Mouse (Mus musculus) heart, postnatal 14 days (tissue): ENCODE measurements around the gene Htra2. TPM values are rescaled to one million over a fixed set of nuclear protein-coding genes. Genes with fewer than 3 reads are reported as not detected.

Experiments
- DNase-seq, 2 experiments: peaks; one replicate each; pipeline ENCODE4 v3.0.0; 2021 to 2022
- intact Hi-C: fragments of 180-260 bp; cut with DNase I; formaldehyde crosslinking; loops from one replicate; pipeline ENCODE4 v1.15.1; 2025
- long read RNA-seq, 2 experiments: library from polyadenylated mRNA; stranded (forward); transcript quantifications; one replicate each; pipeline ENCODE4 v2.0.0; 2021
- total RNA-seq, 2 experiments: library from RNA; stranded (reverse); gene quantifications; 2 replicates each; pipeline ENCODE4 v1.2.3; 2021

Htra2 gene
- total RNA-seq: 10 to 100 TPM; 30.2 to 34.6 TPM
- long read RNA-seq, experiment 1, transcript Htra2-201 (8 exons, 1,725 nt): major isoform, 57 of 69 reads
- long read RNA-seq, experiment 1, partial matches to known transcripts: 1 of 69 reads
- long read RNA-seq, experiment 1, other reads (novel, unspliced or antisense): 7 of 69 reads
- long read RNA-seq, experiment 2, transcript Htra2-201 (8 exons, 1,725 nt): major isoform, 47 of 58 reads
- long read RNA-seq, experiment 2, partial matches to known transcripts: 1 of 58 reads
- long read RNA-seq, experiment 2, other reads (novel, unspliced or antisense): 7 of 58 reads

GRCm38 (mm10) chr6:83054871-83055431, at the start of gene Htra2:
Gene Htra2, minus strand, starts transcription at chr6:83055273.
- intact Hi-C loops: loop anchor here (1.0 kb wide), 2 partner anchors 46 to 57 kb away; partner anchors contain the start of genes Ccdc142 and Gm42688
- DNase-seq: no peak

- DNase-seq: no peak
- intact Hi-C loops: no loop called here
These were observed 49.1 kb upstream of the Htra2 start for GRCm38 (mm10) chr6:83104158-83104557.

GRCm38 (mm10) chr6:83103130-83103650, 48.1 kb upstream of the Htra2 start:
- DNase-seq: no peak
- intact Hi-C loops: no loop called here

- peak; percentile 68 to 74 for DNase-seq
- intact Hi-C loops: loop anchor here (1.0 to 2.0 kb wide), 3 partner anchors 23 to 104 kb away; partner anchors contain the start of gene Aup1
These were observed 46.8 kb upstream of the Htra2 start for GRCm38 (mm10) chr6:83101688-83102556.

DNA sequence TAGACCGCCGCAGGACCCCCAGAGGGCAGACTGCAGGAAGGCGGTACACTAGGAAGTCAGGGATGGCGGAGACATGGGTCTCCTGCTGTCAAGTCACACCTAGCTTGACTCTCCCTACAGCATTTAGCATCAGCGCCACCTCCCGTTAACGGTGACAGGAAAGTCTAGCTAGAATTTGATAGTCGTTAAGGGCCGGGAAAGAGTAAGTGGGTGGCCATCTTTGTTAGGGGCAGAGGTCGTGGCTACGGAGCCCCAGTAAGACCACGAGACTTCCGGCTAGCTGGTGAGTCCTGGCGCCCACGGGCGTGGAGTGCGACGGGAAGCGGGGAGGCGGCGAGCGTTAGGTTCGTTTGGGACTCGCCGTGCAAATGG, 46.2 kb upstream of the Htra2 start, which contains the start of the genes Ccdc142 and Gm42688:
Gene Ccdc142 (plus strand): TSS at position 286 of the 372 bp plus-strand sequence.
Gene Gm42688 (plus strand): TSS at position 302 of the 372 bp plus-strand sequence.
- peak; percentile 85 to 89 for DNase-seq
- intact Hi-C loops: loop anchor here (1.0 to 2.0 kb wide), 3 partner anchors 23 to 103 kb away; partner anchors contain the start of gene Aup1

DNA sequence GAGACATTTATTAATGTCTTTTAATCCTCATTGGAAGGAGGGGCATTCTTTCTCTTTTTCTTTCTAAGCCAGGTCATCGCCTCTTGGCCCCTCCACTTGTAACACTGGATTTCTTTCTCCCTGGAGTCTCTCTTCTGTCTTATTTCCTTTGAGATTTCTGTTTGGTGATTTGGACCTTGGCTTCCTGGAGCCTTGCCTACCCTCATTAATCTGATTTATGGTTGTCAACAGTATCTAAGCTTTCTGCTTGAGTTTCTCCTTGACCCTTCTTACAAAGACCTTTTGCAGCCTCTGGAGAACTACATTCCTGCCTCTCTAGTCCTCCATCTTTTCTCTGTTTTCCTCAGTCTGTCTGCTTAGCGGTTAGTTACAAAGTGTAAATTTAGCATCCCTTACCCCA, 43.3 kb upstream of the Htra2 start:
- intact Hi-C loops: no loop called here
- no peak for DNase-seq

GRCm38 (mm10) chr6:83095968-83096367, 40.9 kb upstream of the Htra2 start:
- no peak for DNase-seq
- intact Hi-C loops: no loop called here

DNA sequence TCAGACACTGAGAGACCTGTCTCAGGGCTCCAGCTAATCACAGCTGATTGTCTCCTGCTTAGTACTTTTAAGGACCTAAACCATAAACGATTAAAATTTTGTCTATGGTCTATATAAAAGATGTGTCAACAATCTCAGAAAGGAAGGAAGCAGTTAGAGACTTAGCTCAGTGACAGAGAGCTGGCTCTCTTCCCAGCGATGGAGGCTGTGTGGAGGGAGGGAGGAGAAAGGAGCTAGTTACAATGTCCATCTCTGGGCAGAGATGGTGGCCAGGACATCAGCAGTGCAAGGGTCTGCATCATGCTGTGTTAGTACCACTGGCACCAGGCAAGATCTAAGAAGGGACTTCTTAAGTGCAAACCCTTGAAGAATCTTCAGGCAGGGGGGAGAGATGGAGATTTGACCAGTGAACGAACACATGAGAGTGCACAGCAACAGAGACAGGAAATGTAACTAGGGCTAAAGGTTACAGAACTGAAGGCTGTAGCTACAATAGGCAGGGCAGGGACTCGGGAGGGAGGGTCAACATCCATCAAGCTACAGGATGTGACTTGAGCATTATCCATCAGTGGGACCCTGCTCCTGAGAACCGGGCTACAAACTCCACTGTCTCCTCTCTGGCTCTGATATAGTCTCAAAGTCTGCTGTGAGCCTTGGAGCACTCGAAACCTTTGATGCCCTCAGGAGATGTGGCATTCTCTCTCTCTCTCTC, 37.5 kb upstream of the Htra2 start:
- intact Hi-C loops: no loop called here
- DNase-seq: no peak

- intact Hi-C loops: no loop called here
- DNase-seq: no peak
These were observed 32.8 kb upstream of the Htra2 start for GRCm38 (mm10) chr6:83087926-83088260.

DNA sequence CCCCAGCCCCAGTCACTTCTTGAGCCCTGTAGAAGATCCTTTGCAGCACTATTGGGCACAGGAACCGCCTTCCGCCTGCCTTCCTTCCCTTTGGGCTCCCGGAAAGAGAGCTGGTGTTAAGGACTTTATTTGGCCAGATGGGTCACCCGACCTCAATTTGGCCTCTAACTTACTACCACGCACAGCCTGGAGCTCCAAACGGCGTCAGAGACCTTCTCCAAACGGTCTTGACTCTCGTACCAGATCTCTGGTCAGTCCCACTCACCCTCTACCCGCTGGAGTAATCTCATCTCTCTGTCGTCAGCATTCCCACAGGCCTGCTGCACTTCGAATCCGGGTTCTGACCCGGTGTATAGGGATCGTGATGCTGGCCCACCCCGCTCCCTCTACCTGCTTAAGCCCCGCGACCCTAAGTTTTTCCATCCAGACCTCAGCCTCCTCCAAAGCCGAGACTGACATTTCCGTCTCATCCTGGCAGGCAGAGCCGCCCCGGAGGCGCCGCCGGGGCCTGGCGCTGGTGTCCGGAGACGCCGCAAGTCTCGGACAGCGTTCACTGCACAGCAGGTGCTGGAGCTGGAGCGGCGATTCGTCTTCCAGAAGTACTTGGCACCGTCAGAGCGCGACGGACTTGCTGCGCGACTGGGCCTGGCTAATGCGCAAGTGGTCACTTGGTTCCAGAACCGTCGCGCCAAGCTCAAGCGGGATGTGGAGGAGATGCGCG, 32.3 kb upstream of the Htra2 start:
- DNase-seq: peak in 1 of 2 experiments; percentile 41
- intact Hi-C loops: no loop called here

GRCm38 (mm10) chr6:83086121-83087035, 31.3 kb upstream of the Htra2 start, which contains the start of gene Lbx2:
Gene Lbx2, plus strand, starts transcription at chr6:83086367.
- intact Hi-C loops: no loop called here
- DNase-seq: no peak

DNA sequence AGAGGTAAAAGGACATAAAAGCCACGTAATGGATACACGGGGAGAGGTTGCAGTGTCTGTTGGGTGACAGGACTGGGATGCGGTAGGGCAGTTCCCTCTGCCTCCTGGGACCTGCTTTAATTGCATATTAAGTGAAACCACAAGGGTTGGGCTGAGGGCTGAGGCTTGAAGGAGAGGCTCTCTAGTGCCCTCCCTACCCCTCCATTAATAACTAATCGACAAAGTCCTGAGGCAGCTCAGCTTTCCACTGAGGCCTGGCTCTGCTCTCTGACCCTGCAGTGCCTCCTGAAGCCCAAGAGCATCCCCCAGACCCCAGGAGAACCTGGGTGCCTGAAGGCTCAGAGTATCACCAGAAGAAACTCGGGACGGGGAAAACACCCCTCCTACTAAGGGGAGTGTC, 29.4 kb upstream of the Htra2 start:
- intact Hi-C loops: no loop called here
- DNase-seq: no peak

DNA sequence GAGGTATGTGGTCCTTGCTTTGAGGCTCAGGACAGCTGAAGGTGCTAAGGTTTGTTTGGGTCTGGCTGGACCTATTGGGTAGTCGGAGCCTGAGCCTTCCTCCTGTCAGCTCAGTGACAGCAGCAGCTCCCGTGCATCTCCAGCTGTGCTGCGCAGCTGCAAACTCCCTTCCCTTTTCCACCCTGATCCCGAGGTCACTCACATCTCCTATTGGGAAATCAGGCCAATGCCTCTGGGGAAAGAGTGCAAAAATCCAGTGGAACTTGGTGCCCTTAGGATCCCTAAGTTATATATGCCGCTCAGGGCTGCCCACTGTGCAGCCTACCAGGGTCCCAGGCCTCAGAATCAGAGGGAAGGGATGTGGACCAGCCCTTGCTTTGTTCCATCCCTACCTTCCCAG, 28.4 kb upstream of the Htra2 start:
- DNase-seq: no peak
- intact Hi-C loops: no loop called here

GRCm38 (mm10) chr6:83080210-83080609, 25.1 kb upstream of the Htra2 start:
- intact Hi-C loops: no loop called here
- no peak for DNase-seq

GRCm38 (mm10) chr6:83078324-83078858, 23.3 kb upstream of the Htra2 start:
- intact Hi-C loops: loop anchor here (2.0 to 10.0 kb wide), 3 partner anchors 22 to 334 kb away; partner anchors contain the start of genes Ccdc142 and Gm42688
- peak; percentile 100 for DNase-seq

DNA sequence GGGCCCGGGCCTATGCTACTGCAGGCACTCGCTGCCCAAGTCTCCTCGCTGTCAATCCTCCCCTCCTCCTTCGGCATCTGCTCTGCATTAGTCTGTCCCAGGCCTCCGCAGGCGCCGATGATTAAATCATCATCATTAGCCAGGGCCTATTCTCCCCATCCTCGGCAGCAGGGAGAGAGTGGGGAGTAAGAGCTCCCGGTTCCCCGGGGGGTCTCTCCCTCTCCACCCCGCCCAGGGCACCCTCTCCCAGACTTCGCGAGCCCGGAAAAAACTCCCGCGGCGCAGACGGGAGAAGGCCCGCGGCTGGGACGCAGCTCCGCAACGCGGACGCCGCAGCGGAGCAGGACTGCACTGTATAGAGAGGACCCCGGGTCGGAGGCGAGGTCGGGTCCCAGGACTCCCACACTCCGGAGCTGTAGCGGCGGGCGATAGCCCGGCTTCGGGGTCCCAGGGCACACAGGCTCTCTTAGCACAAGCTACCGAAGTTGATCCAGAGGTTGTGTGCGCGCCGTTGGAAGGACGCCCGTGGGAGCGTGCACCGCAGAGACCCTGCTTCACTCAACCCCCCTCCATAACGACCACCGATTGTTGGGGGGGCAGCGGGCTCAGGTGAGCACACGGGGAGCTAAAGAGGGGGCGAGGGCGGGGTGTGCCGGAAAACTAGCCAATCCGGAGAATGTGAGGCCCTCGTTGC, 22.7 kb upstream of the Htra2 start, which contains the start of gene Pcgf1:
Gene Pcgf1 (plus strand): TSS at position 240 of the 694 bp plus-strand sequence.
- intact Hi-C loops: loop anchor here (2.0 to 10.0 kb wide), 3 partner anchors 23 to 333 kb away; partner anchors contain the start of genes Ccdc142 and Gm42688
- peak in 1 of 2 experiments; percentile 37 for DNase-seq

- DNase-seq: no peak
- intact Hi-C loops: loop anchor here (10.0 kb wide), 1 partner anchor 330 kb away; no protein-coding TSS in a partner anchor
These were observed 19.9 kb upstream of the Htra2 start for GRCm38 (mm10) chr6:83074979-83075378.
